Mouse (Mus musculus) urinary bladder, adult 2 months (tissue): ENCODE data around the gene Slc35e3. TPM values are rescaled to one million over a fixed set of nuclear protein-coding genes. Genes with fewer than 3 reads are reported as not detected.

Experiments used
- DNase-seq: peaks from one replicate; pipeline ENCODE4 v3.0.0; 2022; ENCODE audit warnings: low spot score
- polyA plus RNA-seq: library from polyadenylated mRNA; depleted of rRNA; stranded (reverse); fragments of >200 nt; gene quantifications from 2 replicates; pipeline ENCODE4 v1.2.3, GENCODE M21; 2012

The Slc35e3 gene
- polyA plus RNA-seq, 1 experiment = 12.1 TPM

GRCm38 (mm10) chr10:117776281-117777102, 30.3 kb upstream of the Slc35e3 start:
- no peak for DNase-seq

- no peak for DNase-seq
These were observed 29.4 kb upstream of the Slc35e3 start for GRCm38 (mm10) chr10:117775401-117776144.

- DNase-seq = no peak
These were observed 28.6 kb upstream of the Slc35e3 start for GRCm38 (mm10) chr10:117774817-117775120.

- no peak for DNase-seq
These were observed 28.0 kb upstream of the Slc35e3 start for GRCm38 (mm10) chr10:117774011-117774816.

- DNase-seq = no peak
These were observed 27.0 kb upstream of the Slc35e3 start for GRCm38 (mm10) chr10:117773106-117773720.

GRCm38 (mm10) chr10:117772364-117773105, 26.4 kb upstream of the Slc35e3 start:
- no peak for DNase-seq

- no peak for DNase-seq
These were observed 25.0 kb upstream of the Slc35e3 start for GRCm38 (mm10) chr10:117771131-117771510.

- no peak for DNase-seq
These were observed 24.3 kb upstream of the Slc35e3 start for GRCm38 (mm10) chr10:117770286-117771130.

GRCm38 (mm10) chr10:117769541-117770285, 23.5 kb upstream of the Slc35e3 start:
- DNase-seq = no peak

GRCm38 (mm10) chr10:117768141-117768440, 21.9 kb upstream of the Slc35e3 start:
- no peak for DNase-seq

- DNase-seq = no peak
These were observed 21.3 kb upstream of the Slc35e3 start for GRCm38 (mm10) chr10:117767286-117768140.

- no peak for DNase-seq
These were observed 20.7 kb upstream of the Slc35e3 start for GRCm38 (mm10) chr10:117766896-117767160.

GRCm38 (mm10) chr10:117766111-117766895, 20.1 kb upstream of the Slc35e3 start:
- DNase-seq = no peak

GRCm38 (mm10) chr10:117765116-117765894, 19.1 kb upstream of the Slc35e3 start:
- no peak for DNase-seq

- no peak for DNase-seq
These were observed 18.4 kb upstream of the Slc35e3 start for GRCm38 (mm10) chr10:117764598-117764997.

- DNase-seq = no peak
These were observed 17.5 kb upstream of the Slc35e3 start for GRCm38 (mm10) chr10:117763588-117764190.

- DNase-seq = no peak
These were observed 16.8 kb upstream of the Slc35e3 start for GRCm38 (mm10) chr10:117762966-117763365.
